Mouse (Mus musculus) embryo, embryonic 10 days (tissue): Measurements from ENCODE around the gene Lct.
A peak's percentile ranks its signal among the peaks of the same experiment; 100 is the strongest.
"Not testable (repeated sequence)": the region's sequence is repeated elsewhere in the genome, so short reads cannot be mapped to it uniquely, and the experiment has no call there.

Experiments used
- DNase-seq: peaks from one replicate; pipeline ENCODE4 v3.0.0-alpha.2; 2015; ENCODE audit warnings: low spot score

Lct gene

GRCm38 (mm10) chr1:128295717-128296528, 32.2 kb downstream of the Lct start:
- DNase-seq, result no peak

- peak; percentile 13 for DNase-seq
These were observed 32.8 kb downstream of the Lct start for GRCm38 (mm10) chr1:128295296-128295695.

- no peak for DNase-seq
These were observed 34.6 kb downstream of the Lct start for GRCm38 (mm10) chr1:128293524-128293923.

GRCm38 (mm10) chr1:128290295-128290694, 37.8 kb downstream of the Lct start:
- no peak for DNase-seq

GRCm38 (mm10) chr1:128285136-128285535, 43.0 kb downstream of the Lct start:
- no peak for DNase-seq

- no peak for DNase-seq
These were observed 43.9 kb downstream of the Lct start for GRCm38 (mm10) chr1:128284157-128284690.

GRCm38 (mm10) chr1:128282924-128283323, 45.2 kb downstream of the Lct start:
- DNase-seq, result no peak

- DNase-seq, result no peak
These were observed 46.4 kb downstream of the Lct start for GRCm38 (mm10) chr1:128281753-128282152.

- DNase-seq, result no peak
These were observed 49.6 kb downstream of the Lct start for GRCm38 (mm10) chr1:128278563-128278962.

GRCm38 (mm10) chr1:128275908-128276307, 52.2 kb downstream of the Lct start:
- no peak for DNase-seq

GRCm38 (mm10) chr1:128270731-128271130, 57.4 kb downstream of the Lct start:
- DNase-seq, result no peak

GRCm38 (mm10) chr1:128267061-128267460, 61.1 kb downstream of the Lct start:
- DNase-seq, result not testable (repeated sequence)

- peak; percentile 41 for DNase-seq
These were observed 83.3 kb downstream of the Lct start for GRCm38 (mm10) chr1:128244727-128245355.

GRCm38 (mm10) chr1:128243996-128244726, 84.0 kb downstream of the Lct start:
- DNase-seq, result peak; percentile 100

GRCm38 (mm10) chr1:128243627-128243995, 84.5 kb downstream of the Lct start, which contains the start of gene Ubxn4:
Gene Ubxn4 (plus strand): TSS chr1:128243964.
- no peak for DNase-seq

GRCm38 (mm10) chr1:128235181-128235580, 92.9 kb downstream of the Lct start:
- no peak for DNase-seq
